In the genomic region with DNA sequence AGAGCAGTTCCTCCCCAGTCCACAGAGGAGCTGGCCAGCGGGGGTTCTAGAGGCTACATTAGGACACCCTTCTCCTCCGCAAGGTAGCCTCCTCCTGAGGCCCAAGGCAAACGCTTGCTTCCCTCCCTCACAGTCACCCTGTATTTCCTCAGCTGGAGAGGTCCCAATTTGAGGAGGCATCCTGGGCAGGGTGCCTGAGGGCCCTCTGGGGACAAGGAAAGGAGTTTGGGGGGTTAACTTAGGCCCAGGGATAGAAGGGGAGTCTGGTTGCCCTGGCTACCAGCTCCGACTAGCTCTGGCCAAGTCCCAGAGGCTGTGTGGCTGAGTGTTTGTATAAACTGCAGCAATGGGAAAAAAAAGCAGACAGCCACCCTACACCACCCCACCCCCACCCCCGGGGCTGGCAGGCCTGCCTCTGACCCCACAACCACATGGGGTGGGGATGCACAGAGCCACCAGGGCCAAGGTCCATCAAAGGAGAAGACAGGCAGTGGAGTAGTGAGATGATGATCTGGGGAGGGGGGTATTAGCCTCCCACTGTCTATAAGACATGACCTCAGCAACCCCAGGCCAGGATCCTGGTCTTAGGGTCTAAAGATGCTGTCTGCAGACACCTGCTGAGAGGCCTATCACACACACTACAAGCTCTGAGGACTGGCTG, we compare ENCODE assay signal across 9 mouse cellular contexts. TPM values are rescaled to one million over a fixed set of nuclear protein-coding genes. Genes with fewer than 3 reads are reported as not detected.
A peak's percentile ranks its signal among the peaks of the same experiment; 100 is the strongest.
DNase-seq lines count a peak whose midpoint lies in the region; ATAC-seq and TF ChIP-seq lines count a peak whose summit lies in the region.
"Had no signal": no experiment of that assay in that cellular context is flagged by ENCODE, and none has a peak within 500 bp of the region (broad histone marks: within the 10 kb centered on the region; RNA-seq: fewer than 3 reads in every experiment).

No protein-coding gene starts in this region.

- WGBS in heart, embryonic 10.5 days, result 46% methylated on average over 5 of the region's 5 CpGs
- WGBS in limb, embryonic 10.5 days, result 36% methylated on average over 5 of the region's 5 CpGs
- 29% methylated on average over 5 of the region's 5 CpGs for WGBS in midbrain, embryonic 12.5 days

- H3K27me3 ChIP-seq in heart, embryonic 10.5 days (ENCODE audit: insufficient read depth, poor library complexity, severe bottlenecking), result peaks cover 32% of the 10 kb centered on the region; the same call in 1 of the 2 replicates
- H3K27me3 ChIP-seq in limb, embryonic 10.5 days (ENCODE audit: low read depth, poor library complexity, severe bottlenecking), result no peaks in the 10 kb centered on the region
- no peaks in the 10 kb centered on the region for H3K27me3 ChIP-seq in midbrain, embryonic 12.5 days

- intact Hi-C loops in heart, postnatal 10 days (cut with DNase I), result loop anchor here (1.0 to 2.0 kb wide), 4 partner anchors 33 to 140 kb away; no protein-coding TSS in a partner anchor

- 0 out of 2 replicates have a peak overlapping the region, but pooled peaks have one; percentile 12 for H3K4me3 ChIP-seq in heart, embryonic 10.5 days
- no peak overlapping the region for H3K4me3 ChIP-seq in cortical plate, adult 2 months (ENCODE audit: insufficient read depth, low read length)
- H3K4me3 ChIP-seq in limb, embryonic 10.5 days, result peak overlapping the region; percentile 2; the same call in 1 of the 2 replicates
- H3K4me3 ChIP-seq in midbrain, embryonic 12.5 days, result no peak overlapping the region

- DNase-seq in heart, embryonic 10.5 days (ENCODE audit: low spot score), result no peak
- DNase-seq in heart, postnatal 10 days, result no peak
- DNase-seq in limb, embryonic 10.5 days (ENCODE audit: low spot score), result no peak
- DNase-seq in thymus, postnatal 36 days, result no peak
- DNase-seq in adrenal gland, adult 18-20 months (ENCODE audit: low spot score in 2 of 2), result no peak

- no peak for TF ChIP-seq POLR2A in cortical plate, adult 2 months (IDR thresholded peaks at IDR 0.05; ENCODE audit: extremely low read depth, insufficient read depth, low read length)

- peaks cover 34% of the 10 kb centered on the region for H3K4me1 ChIP-seq in heart, embryonic 10.5 days
- H3K4me1 ChIP-seq in cortical plate, adult 2 months (ENCODE audit: control insufficient read depth, insufficient read depth, low read length), result peaks cover 7% of the 10 kb centered on the region
- peaks cover 35% of the 10 kb centered on the region for H3K4me1 ChIP-seq in limb, embryonic 10.5 days
- peaks cover 12% of the 10 kb centered on the region for H3K4me1 ChIP-seq in midbrain, embryonic 12.5 days

- H3K4me2 ChIP-seq in midbrain, embryonic 12.5 days (replicated peaks), result no peak overlapping the region

- H3K9ac ChIP-seq in midbrain, embryonic 12.5 days (replicated peaks), result no peak overlapping the region

- H3K36me3 ChIP-seq in heart, embryonic 10.5 days, result 0 out of 2 replicates have a peak, but pooled peaks cover 6% of the 10 kb centered on the region
- H3K36me3 ChIP-seq in limb, embryonic 10.5 days, result peaks cover 19% of the 10 kb centered on the region; the same call in 1 of the 2 replicates
- 0 out of 2 replicates have a peak, but pooled peaks cover 10% of the 10 kb centered on the region for H3K36me3 ChIP-seq in midbrain, embryonic 12.5 days

- peak overlapping the region; percentile 75 for H3K27ac ChIP-seq in heart, embryonic 10.5 days
- H3K27ac ChIP-seq in cortical plate, adult 2 months (ENCODE audit: insufficient read depth, low read length), result peak overlapping the region; percentile 79
- H3K27ac ChIP-seq in limb, embryonic 10.5 days, result peak overlapping the region; percentile 72
- 0 out of 2 replicates have a peak overlapping the region, but pooled peaks have one; percentile 30 for H3K27ac ChIP-seq in midbrain, embryonic 12.5 days (replicated peaks)

- no peaks in the 10 kb centered on the region for H3K9me3 ChIP-seq in heart, embryonic 10.5 days
- H3K9me3 ChIP-seq in limb, embryonic 10.5 days (replicated peaks), result no peaks in the 10 kb centered on the region
- H3K9me3 ChIP-seq in midbrain, embryonic 12.5 days, result no peaks in the 10 kb centered on the region

- TF ChIP-seq CTCF in cortical plate, adult 2 months (IDR thresholded peaks at IDR 0.05; ENCODE audit: extremely low read depth, insufficient read depth, low read length), result no peak

- 0 out of 2 replicates have a peak, but pooled peaks have one; percentile 12 for ATAC-seq in midbrain, embryonic 12.5 days (ENCODE audit: low FRiP score, low read depth)
- ATAC-seq in granulocyte monocyte progenitor cell, adult 5-6 weeks (replicated peaks; ENCODE audit: poor library complexity, severe bottlenecking), result no peak

RNA-seq across cellular contexts. Expression of a gene that starts 12.5 kb away (rescaled TPM):
- polyA plus RNA-seq in heart, embryonic 10.5 days (2016; fragmentation: Nextera tagmentation; extraction: Ambion mirVana), result 5.6 and 5.7 TPM in 2 replicates
- total RNA-seq in heart, postnatal 10 days (2021), result 10 to 100 TPM; 33.7 to 37.2 TPM
- polyA plus RNA-seq in cortical plate, adult 2 months (2012; rRNA removed), result 15.3 and 16.3 TPM in 2 replicates
- 2.2 and 2.3 TPM in 2 replicates for polyA plus RNA-seq in limb, embryonic 10.5 days (2016; fragmentation: Nextera tagmentation; extraction: Ambion mirVana)
- polyA plus RNA-seq in midbrain, embryonic 12.5 days (2016; fragmentation: Nextera tagmentation; extraction: Ambion mirVana), result 1.8 and 2.6 TPM in 2 replicates
- total RNA-seq in granulocyte monocyte progenitor cell, adult 5-6 weeks (2014; fragmentation: Nextera tagmentation), result 5.0 and 7.3 TPM in 2 replicates
- 4.0 and 5.4 TPM in 2 replicates for total RNA-seq in granulocyte monocyte progenitor cell, adult 5-6 weeks (2017)
- total RNA-seq in adrenal gland, adult 18-20 months (2021), result 10 to 100 TPM; 11.0 to 23.9 TPM

RNA-seq across cellular contexts. Expression of a gene that starts 12.6 kb away (rescaled TPM):
- not detected in 2 replicates for polyA plus RNA-seq in heart, embryonic 10.5 days (2016; fragmentation: Nextera tagmentation; extraction: Ambion mirVana)
- not detected for total RNA-seq in heart, postnatal 10 days (2021)
- not detected in 2 replicates for polyA plus RNA-seq in cortical plate, adult 2 months (2012; rRNA removed)
- polyA plus RNA-seq in limb, embryonic 10.5 days (2016; fragmentation: Nextera tagmentation; extraction: Ambion mirVana), result not detected in 2 replicates
- polyA plus RNA-seq in midbrain, embryonic 12.5 days (2016; fragmentation: Nextera tagmentation; extraction: Ambion mirVana), result 0.20 and 0.64 TPM in 2 replicates
- total RNA-seq in granulocyte monocyte progenitor cell, adult 5-6 weeks (2014; fragmentation: Nextera tagmentation), result not detected in 2 replicates
- not detected in 2 replicates for total RNA-seq in granulocyte monocyte progenitor cell, adult 5-6 weeks (2017)
- total RNA-seq in adrenal gland, adult 18-20 months (2021), result not detected
- polyA plus RNA-seq: gonadal fat pad, adult 2 months had no signal

RNA-seq across cellular contexts. Expression of a gene that starts 13.8 kb away (rescaled TPM):
- polyA plus RNA-seq in heart, embryonic 10.5 days (2016; fragmentation: Nextera tagmentation; extraction: Ambion mirVana), result 76.3 and 93.2 TPM in 2 replicates
- total RNA-seq in heart, postnatal 10 days (2021), result 10 to 100 TPM; 88.8 to 96.4 TPM
- 90.2 and 92.7 TPM in 2 replicates for polyA plus RNA-seq in cortical plate, adult 2 months (2012; rRNA removed)
- polyA plus RNA-seq in limb, embryonic 10.5 days (2016; fragmentation: Nextera tagmentation; extraction: Ambion mirVana), result 110 and 118 TPM in 2 replicates
- 121 and 125 TPM in 2 replicates for polyA plus RNA-seq in midbrain, embryonic 12.5 days (2016; fragmentation: Nextera tagmentation; extraction: Ambion mirVana)
- 29.2 and 60.1 TPM in 2 replicates for total RNA-seq in granulocyte monocyte progenitor cell, adult 5-6 weeks (2014; fragmentation: Nextera tagmentation)
- 31.4 and 35.9 TPM in 2 replicates for total RNA-seq in granulocyte monocyte progenitor cell, adult 5-6 weeks (2017)
- total RNA-seq in adrenal gland, adult 18-20 months (2021), result 100 to 1,000 TPM in 1 of 2 experiments, 10 to 100 TPM in 1; 75.7 to 130 TPM

RNA-seq across cellular contexts. Expression of a gene that starts 39.6 kb away (rescaled TPM):
- polyA plus RNA-seq in heart, embryonic 10.5 days (2016; fragmentation: Nextera tagmentation; extraction: Ambion mirVana), result 1.1 and 1.2 TPM in 2 replicates
- total RNA-seq in heart, postnatal 10 days (2021), result 1 to 10 TPM; 1.6 to 1.8 TPM
- polyA plus RNA-seq in cortical plate, adult 2 months (2012; rRNA removed), result 271 and 275 TPM in 2 replicates
- 0.26 and 0.46 TPM in 2 replicates for polyA plus RNA-seq in limb, embryonic 10.5 days (2016; fragmentation: Nextera tagmentation; extraction: Ambion mirVana)
- polyA plus RNA-seq in midbrain, embryonic 12.5 days (2016; fragmentation: Nextera tagmentation; extraction: Ambion mirVana), result 4.5 and 4.7 TPM in 2 replicates
- total RNA-seq in granulocyte monocyte progenitor cell, adult 5-6 weeks (2014; fragmentation: Nextera tagmentation), result 46.5 and 63.5 TPM in 2 replicates
- total RNA-seq in granulocyte monocyte progenitor cell, adult 5-6 weeks (2017), result 39.4 and 53.9 TPM in 2 replicates
- total RNA-seq in adrenal gland, adult 18-20 months (2021), result 10 to 100 TPM in 1 of 2 experiments, 1 to 10 TPM in 1; 4.5 to 11.6 TPM

RNA-seq across cellular contexts. Expression of a gene that starts 40.0 kb away (rescaled TPM):
- 0.28 and 0.45 TPM in 2 replicates for polyA plus RNA-seq in heart, embryonic 10.5 days (2016; fragmentation: Nextera tagmentation; extraction: Ambion mirVana)
- total RNA-seq in heart, postnatal 10 days (2021), result under 1 TPM; 0.74 to 0.93 TPM
- polyA plus RNA-seq in cortical plate, adult 2 months (2012; rRNA removed), result 0.44 TPM in 2 replicates
- 0.16 and 0.56 TPM in 2 replicates for polyA plus RNA-seq in limb, embryonic 10.5 days (2016; fragmentation: Nextera tagmentation; extraction: Ambion mirVana)
- 0.22 and 0.36 TPM in 2 replicates for polyA plus RNA-seq in midbrain, embryonic 12.5 days (2016; fragmentation: Nextera tagmentation; extraction: Ambion mirVana)
- total RNA-seq in granulocyte monocyte progenitor cell, adult 5-6 weeks (2014; fragmentation: Nextera tagmentation), result 0.53 and 5.8 TPM in 2 replicates
- 1.4 and 3.6 TPM in 2 replicates for total RNA-seq in granulocyte monocyte progenitor cell, adult 5-6 weeks (2017)
- total RNA-seq in adrenal gland, adult 18-20 months (2021), result under 1 TPM; 0.53 to 0.93 TPM

Comparison
In these comparisons a context has a peak if more than half of its experiments do, and no peak if none do; other contexts are left out.
1. H3K4me3 ChIP-seq: peak in heart, embryonic 10.5 days (single experiment) and limb, embryonic 10.5 days (single experiment); none in cortical plate, adult 2 months (single experiment) and midbrain, embryonic 12.5 days (single experiment).
2. Peak in every context shown above with its lines, with median percentiles within 50 percentile points of each other: H3K27ac ChIP-seq.